Mouse (Mus musculus): ENCODE data around the gene Cnst.

Cnst gene

DNA sequence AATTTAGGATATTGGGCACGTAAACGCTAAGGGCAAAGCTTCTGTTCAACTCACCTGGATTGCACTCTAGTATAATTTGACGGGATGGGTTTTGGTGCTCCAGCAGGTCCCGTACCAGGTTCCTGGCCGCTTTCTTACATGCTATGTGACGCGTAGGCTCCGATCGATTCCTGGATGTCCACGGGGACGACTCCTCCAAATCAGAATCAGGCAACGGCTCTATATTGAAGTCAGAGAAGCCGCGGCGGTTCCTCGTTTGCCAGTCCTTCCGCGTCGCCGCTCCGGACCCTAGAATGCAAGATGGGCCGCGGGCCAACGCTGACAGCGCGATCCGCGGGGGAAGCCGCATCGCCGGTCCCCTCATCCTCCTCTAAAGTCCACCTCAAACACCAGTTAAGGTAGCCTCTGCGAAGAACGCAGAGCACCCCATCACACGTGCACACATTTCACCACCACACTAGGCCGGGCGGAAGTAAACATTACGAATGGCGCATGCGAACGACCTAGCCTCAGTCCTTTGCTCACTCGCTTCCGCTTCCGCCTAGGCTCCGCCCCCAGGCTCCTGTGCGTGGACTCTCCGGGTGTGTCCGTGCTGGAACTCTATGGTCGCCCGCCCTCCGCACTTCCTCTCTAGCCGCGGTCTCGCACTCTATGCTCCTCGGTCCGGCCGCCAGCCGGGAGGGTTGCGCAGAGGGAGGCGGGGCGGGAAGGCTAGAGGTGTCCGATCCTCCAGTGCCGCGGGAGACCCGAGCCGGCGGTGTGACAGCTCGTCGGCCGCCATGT is at the start of gene Cnst, which contains the start of gene Tfb2m:
Cnst (plus strand) TSS at position 603 of the 783 bp plus-strand sequence.
Tfb2m (minus strand) TSS at position 500 of the 783 bp plus-strand sequence.
- POLR2A ChIA-PET = interaction anchor here (0.5 to 6.8 kb wide), 32 partner anchors 9 to 1137 kb away, joined by 3 to 55 read pairs (median 4); partner anchors contain the start of genes Smyd3 (in 2 of the 4) and Gm10518 (in 1 of the 4)
- CTCF ChIA-PET = interaction anchor here in 3 of 4 experiments (0.6 to 1.8 kb wide), 8 partner anchors 28 to 189 kb away, joined by 3 to 7 read pairs (median 4); partner anchors contain the start of gene Smyd3 (in 2 of the 3)

DNA sequence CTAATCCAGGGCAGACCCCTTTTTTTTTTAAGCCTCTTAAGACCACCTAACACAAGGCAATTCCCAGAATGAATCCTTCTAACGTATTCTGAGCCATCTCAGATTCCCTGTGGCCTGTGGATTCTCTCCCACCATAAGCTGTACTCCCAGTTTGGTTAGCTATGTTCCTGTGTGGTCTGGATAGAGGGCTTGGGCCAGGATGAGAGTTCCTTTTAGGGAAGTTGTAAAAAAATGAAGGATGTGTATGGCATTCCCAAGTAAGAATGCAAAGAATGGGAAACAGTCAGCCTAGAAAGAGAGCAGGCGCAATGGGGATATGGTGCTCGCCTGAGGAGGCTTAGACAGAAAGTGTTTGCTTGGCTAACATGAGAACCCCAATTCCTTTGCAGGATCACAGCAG is 46.9 kb upstream of the Cnst start:
- POLR2A ChIA-PET = interaction anchor here in 1 of 4 experiments (0.9 to 1.5 kb wide), 3 partner anchors 10 to 19 kb away, joined by 3 to 5 read pairs (median 4); partner anchors contain the start of gene Smyd3

DNA sequence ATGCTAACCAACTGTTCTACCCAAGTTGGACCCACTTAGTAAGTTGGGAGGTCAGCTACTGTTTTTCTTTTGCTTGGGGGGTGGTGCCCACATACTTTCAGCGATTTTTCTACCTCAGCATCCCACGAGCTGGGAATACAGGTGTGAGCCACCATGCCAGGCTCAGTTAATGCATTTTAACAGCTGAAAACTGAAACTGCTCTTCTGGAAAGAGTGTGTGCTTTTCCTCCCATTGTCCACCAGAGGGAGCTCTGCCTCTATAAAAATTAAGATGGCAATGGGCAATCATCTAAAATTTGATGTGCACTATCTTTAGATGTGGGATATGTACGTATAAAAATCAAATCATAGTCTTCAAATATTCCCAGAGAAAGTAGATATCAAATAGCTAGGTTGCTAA is 43.6 kb upstream of the Cnst start:
- ChIA-PET POLR2A (interaction anchor here (0.5 to 2.9 kb wide), 15 partner anchors 8 to 625 kb away, joined by 3 to 15 read pairs (median 4); partner anchors contain the start of gene Smyd3 (in 1 of the 4)), CTCF (interaction anchor here (0.6 to 2.1 kb wide), 46 partner anchors 8 to 980 kb away, joined by 3 to 17 read pairs (median 4); partner anchors contain the start of genes Smyd3 (in 3 of the 4), Cnst (in 2 of the 4) and Tfb2m (in 2 of the 4))

More for the DNA sequence above, 46.9 kb upstream of the Cnst start:
- CTCF ChIA-PET = interaction anchor here in 3 of 4 experiments (0.5 to 1.2 kb wide), 6 partner anchors 10 to 204 kb away, joined by 3 to 5 read pairs (median 4); partner anchors contain the start of gene Smyd3 (in 1 of the 3)

DNA sequence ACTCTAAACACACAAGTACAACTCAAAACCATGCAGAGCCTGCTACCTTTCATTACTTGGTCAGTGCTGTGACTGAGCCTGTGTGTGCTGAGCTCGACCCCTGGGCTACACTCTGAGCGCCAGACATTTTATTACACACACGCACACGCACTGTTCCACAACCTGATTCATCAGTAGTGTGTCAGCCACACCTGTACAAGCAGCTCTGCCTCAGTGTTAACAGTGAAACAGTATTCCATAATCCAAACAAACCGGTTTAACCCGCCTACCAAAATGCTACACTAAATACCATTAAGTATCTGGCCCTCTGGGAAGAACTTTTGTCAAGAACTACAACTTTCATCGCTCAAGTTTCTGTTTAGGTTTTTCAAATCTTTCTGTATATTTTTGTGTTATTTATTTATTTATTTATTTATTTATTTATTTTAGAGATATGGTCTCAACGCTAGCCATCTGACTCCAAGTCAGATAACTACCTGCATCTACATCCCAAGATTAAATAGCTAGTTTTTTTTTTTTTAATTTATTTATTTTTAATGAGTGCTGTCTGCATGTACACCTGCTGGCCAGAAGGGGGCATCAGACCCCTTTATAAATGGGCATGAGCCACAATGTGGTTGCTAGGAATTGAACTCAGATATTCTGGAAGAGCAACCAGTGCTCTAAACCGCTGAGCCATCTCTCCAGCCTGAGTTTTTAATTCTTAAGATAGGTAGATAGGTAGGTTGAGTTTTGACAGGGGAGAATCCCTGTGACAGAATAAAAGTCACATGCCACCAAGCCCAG is 39.4 kb upstream of the Cnst start:
- CTCF ChIA-PET = interaction anchor here (0.6 to 3.3 kb wide), 26 partner anchors 11 to 403 kb away, joined by 3 to 13 read pairs (median 4); partner anchors contain the start of gene Smyd3 (in 2 of the 4)

DNA sequence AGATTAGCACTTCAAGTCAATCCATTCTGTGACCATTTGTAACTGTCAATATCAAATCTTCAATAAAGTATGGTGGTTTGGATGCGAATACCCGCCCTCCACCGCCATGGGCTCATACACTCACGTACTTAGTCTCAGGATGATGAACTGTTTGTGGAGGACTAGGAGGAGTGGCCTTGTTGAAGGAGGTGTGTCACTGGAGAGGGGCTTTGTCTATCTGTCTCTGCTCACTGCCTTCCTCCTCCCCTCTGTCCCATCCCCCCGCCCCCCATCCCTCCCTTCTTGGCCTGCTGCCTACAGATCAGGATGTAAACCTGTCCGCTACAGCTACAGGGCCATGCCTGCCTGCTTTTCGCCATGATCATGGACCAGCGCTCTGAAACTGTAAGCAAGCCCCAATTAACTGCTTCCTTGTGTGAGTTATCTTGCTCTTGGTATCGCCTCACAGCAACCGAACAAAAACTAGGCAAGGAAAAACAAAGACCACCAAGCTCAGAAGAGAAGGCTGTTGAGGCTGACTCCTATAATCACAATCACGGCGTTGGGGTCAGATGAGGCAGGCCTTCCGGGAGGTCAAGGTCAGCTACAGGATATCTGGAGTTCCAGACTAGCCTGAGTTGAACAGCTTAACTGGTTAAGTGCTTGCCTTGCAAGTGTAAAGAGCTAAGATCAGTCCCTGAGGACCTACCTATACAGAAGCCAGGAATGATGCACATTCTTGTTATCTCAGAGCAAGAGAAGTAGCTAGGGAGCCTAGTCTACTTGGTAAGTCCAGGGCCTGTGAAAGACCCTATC is 35.4 kb upstream of the Cnst start:
- ChIA-PET CTCF (interaction anchor here in 3 of 4 experiments (0.9 to 2.4 kb wide), 8 partner anchors 8 to 114 kb away, joined by 3 to 7 read pairs (median 4); no protein-coding TSS in a partner anchor), POLR2A (interaction anchor here (0.5 to 1.4 kb wide), 14 partner anchors 8 to 330 kb away, joined by 3 to 6 read pairs (median 4); no protein-coding TSS in a partner anchor)

More for the DNA sequence above, 39.4 kb upstream of the Cnst start:
- POLR2A ChIA-PET = interaction anchor here in 3 of 4 experiments (0.8 to 5.7 kb wide), 15 partner anchors 10 to 117 kb away, joined by 3 to 34 read pairs (median 4); partner anchors contain the start of genes Cnst (in 2 of the 3), Smyd3 (in 2 of the 3) and Tfb2m (in 2 of the 3)

DNA sequence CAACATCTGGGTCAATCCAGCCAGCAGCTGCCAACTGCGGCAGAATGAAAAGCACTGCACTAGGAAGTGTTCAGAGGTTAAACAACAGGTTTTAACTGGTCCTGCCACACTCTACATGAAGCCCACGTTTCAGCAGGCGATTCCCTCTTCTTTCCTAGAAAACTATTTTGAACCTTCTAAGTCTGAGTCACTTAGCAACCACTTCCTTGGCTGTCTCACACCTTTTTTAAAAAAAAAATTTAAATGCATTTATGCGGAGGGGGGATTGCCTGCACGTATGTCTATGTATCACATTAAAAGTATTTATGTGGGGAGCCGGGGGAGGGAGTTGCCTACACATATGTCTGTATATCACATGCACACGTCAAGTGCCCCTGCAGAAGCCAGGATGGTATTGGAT is 34.3 kb upstream of the Cnst start:
- POLR2A ChIA-PET = interaction anchor here in 2 of 4 experiments (0.7 to 1.4 kb wide), 3 partner anchors 9 to 92 kb away, joined by 3 to 6 read pairs (median 3); no protein-coding TSS in a partner anchor

DNA sequence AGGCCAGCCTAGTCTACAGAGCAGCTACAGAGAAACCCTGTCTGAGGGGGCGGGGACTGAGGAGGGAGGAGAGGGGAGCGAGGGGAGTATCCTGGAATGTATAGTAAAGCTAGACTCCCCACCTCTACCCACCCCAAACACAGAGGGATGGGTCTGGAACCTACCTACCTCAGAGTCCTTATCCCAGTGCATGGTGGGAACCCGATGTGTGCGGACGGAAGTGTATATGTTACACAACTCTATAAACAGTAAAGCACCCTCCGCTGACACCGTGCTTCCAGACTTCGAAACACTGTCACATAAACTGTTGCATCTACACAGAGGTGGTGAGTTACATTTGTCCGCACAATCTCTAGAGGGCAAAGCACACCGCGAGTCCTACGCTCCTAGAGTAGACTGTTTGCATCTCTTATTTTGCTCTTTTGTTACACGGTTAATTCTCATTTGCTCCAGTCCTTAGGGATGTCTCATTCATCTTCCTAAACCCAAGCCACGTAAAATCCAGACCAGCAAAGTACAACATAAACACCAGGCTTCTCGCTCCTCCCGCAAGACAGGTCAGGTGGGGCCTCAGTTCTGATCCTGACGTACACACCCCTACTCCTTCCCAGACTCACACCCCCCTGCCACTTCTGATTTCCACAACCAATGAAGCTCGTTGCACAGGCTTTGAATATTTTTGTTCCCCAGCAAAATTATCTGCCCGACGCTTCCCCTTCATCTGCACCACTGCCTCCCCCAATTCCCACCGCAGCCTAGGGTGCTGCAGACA is 29.0 kb upstream of the Cnst start:
- ChIA-PET CTCF (interaction anchor here in 3 of 4 experiments (0.5 to 2.9 kb wide), 22 partner anchors 9 to 713 kb away, joined by 3 to 17 read pairs (median 4); no protein-coding TSS in a partner anchor), POLR2A (interaction anchor here (0.6 to 3.8 kb wide), 40 partner anchors 10 to 987 kb away, joined by 3 to 34 read pairs (median 5); partner anchors contain the start of genes Cnst (in 2 of the 4), Sccpdh (in 2 of the 4) and Tfb2m (in 2 of the 4))

More for the DNA sequence above, 34.3 kb upstream of the Cnst start:
- CTCF ChIA-PET = interaction anchor here in 2 of 4 experiments (1.2 to 2.4 kb wide), 3 partner anchors 9 to 112 kb away, joined by 3 to 7 read pairs (median 7); no protein-coding TSS in a partner anchor

DNA sequence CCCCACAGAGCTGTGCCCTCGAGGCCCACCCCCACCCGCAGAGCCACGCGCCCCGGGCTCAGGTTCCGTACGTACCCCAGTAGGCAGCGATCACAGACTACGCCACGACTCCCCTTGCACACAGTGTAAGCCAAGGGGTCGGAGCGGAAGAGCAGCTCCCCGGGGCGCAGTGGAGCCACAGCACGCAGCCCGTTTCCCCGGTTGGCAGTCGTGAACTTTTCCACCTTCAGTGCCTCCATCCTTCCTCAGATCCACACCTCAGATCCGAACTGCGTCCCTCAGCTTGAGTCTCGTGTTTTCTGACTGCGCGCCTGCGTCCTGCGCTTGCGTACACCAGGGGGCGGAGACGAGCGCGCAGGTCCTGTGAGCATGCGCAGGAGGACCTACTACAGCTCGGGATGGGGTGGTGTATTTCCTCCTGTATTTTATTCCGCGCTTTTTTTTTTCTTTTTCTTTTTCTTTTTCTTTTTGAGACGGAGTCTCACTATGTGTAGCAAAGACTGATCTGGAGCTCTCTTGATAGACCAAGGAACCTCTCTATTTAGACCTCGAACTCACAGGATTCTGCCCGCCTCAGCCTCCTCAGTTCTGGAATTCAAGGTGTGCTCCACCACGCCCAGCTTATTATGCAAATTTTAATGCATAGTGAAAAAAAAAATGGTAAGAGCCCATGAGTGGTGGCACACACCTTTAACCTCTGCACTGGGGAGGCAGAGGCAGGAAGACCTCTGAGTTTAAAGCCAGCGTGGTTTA is 28.3 kb upstream of the Cnst start, which contains the start of gene Smyd3:
Smyd3 (minus strand) TSS at position 329 of the 753 bp plus-strand sequence.
- ChIA-PET POLR2A (interaction anchor here (0.5 to 3.8 kb wide), 44 partner anchors 9 to 1181 kb away, joined by 3 to 34 read pairs (median 5); partner anchors contain the start of genes Cnst (in 2 of the 4), Sccpdh (in 2 of the 4) and Tfb2m (in 2 of the 4)), CTCF (interaction anchor here in 3 of 4 experiments (0.5 to 2.9 kb wide), 26 partner anchors 9 to 822 kb away, joined by 3 to 17 read pairs (median 4); partner anchors contain the start of genes Cnst (in 2 of the 3) and Tfb2m (in 2 of the 3))

DNA sequence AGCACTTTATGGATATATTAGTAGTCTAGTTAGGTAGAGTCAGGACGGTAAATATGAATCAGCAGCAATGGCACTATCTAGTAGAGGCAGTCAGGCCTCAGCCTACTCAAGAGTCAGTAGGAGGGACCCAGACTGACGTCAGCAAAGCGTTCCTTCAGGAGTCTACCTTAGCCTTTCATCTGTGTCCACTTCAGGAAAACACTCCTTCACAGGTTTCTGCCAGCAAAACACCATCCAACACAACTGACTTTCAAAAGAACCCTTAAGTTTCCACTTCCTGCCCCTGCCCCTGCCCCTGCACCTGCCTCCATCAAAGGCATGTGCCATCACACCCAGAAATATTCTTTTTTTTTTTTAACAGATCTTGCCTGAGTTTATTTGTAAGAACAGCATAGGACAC is 26.3 kb upstream of the Cnst start:
- ChIA-PET POLR2A (interaction anchor here in 2 of 4 experiments (0.7 to 3.8 kb wide), 2 partner anchors 16 to 1025 kb away, joined by 3 to 26 read pairs; no protein-coding TSS in a partner anchor), CTCF (no interaction called here)

DNA sequence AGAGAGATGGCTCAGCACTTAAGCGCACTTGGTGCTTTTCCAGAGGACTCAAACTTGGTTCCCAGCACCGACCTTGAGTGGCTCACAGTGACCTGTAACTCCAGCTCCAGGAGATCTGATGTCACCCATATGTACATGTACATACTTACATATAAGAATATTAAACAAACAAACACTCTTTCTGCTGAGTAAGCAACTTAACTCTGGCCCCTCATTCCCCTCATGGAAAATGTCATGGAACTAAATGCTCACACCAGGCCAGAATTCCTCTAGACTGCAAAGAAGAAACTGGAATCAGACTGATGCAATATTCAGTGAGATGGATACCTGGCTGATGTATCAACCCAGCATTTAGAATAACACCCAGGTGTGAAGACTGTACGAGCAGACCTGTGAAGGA is 7.1 kb upstream of the Cnst start:
- POLR2A ChIA-PET = interaction anchor here in 1 of 4 experiments (0.6 to 1.3 kb wide), 2 partner anchors 8 to 12 kb away, joined by 3 read pairs; no protein-coding TSS in a partner anchor

DNA sequence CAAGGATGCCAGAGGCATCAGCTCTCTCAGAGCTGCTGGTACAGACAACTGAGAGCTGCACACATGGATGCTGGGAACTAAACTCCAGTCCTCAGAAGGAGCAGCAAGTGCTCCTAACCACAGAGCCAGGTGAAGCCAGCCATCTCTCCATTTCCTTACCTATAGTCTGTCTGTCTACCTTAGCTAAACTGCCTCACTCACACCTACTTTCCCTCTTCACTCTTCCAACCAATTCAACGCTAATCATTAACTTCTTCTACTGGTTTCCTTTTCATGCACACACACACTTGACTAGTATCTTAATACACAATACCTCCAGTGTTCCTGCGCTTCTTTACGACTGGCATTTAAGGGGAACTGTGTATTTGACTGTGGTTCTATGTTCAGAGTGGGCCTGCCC is 6.3 kb upstream of the Cnst start:
- ChIA-PET CTCF (no interaction called here), POLR2A (no interaction called here)

More for the DNA sequence above, 7.1 kb upstream of the Cnst start:
- CTCF ChIA-PET = interaction anchor here in 1 of 4 experiments (1.2 kb wide), 1 partner anchor 21 kb away, joined by 3 read pairs; the partner anchor contains the start of gene Smyd3

DNA sequence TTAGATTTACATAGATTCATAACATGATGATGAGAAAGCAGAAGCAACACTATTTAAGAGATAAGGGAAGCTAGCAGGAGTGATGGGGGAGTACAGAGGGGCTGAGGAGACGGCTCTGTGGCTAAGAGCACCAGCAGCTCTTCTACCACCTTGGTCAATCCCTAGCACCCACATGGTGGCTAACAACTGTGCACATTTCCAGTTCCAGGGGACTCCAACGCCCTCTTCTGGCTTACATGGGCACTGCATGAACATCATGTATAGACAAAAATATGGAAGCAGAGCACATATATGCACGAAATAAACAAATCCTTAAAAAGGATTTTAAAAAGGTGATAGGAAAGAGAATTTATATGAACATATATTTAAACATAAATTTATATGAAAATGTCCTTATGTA is 4.7 kb upstream of the Cnst start:
- CTCF ChIA-PET = interaction anchor here in 3 of 4 experiments (0.6 to 4.0 kb wide), 11 partner anchors 10 to 207 kb away, joined by 3 to 15 read pairs (median 5); partner anchors contain the start of gene Smyd3 (in 1 of the 3)
- POLR2A ChIA-PET = interaction anchor here in 3 of 4 experiments (0.7 to 4.5 kb wide), 11 partner anchors 7 to 35 kb away, joined by 3 to 24 read pairs (median 6); partner anchors contain the start of gene Smyd3 (in 2 of the 3)

DNA sequence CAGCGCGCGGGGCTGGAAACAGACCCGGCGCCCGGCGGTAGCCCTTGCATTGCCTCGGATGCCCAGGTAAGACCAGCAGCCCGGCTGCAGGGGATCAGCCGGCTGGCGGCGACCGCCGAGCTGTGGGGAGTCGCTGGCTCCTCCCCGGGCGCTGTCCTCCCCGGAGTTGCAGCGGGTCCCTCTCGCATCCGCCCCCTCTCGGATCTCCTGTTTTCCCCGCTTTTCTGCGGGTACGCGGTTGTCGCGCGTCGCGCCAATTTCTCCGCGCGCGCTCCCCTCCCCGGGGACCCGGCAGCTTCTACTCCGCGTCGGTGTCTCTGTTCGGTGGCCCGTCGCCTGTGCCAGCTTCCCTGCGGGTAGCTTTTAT is 364 bp downstream of the Cnst start:
- POLR2A ChIA-PET = interaction anchor here (0.6 to 6.8 kb wide), 31 partner anchors 8 to 1137 kb away, joined by 3 to 55 read pairs (median 4); partner anchors contain the start of genes Smyd3 (in 2 of the 4) and Gm10518 (in 1 of the 4)
- CTCF ChIA-PET = interaction anchor here in 3 of 4 experiments (0.6 to 1.8 kb wide), 9 partner anchors 28 to 189 kb away, joined by 3 to 7 read pairs (median 4); partner anchors contain the start of gene Smyd3 (in 2 of the 3)

DNA sequence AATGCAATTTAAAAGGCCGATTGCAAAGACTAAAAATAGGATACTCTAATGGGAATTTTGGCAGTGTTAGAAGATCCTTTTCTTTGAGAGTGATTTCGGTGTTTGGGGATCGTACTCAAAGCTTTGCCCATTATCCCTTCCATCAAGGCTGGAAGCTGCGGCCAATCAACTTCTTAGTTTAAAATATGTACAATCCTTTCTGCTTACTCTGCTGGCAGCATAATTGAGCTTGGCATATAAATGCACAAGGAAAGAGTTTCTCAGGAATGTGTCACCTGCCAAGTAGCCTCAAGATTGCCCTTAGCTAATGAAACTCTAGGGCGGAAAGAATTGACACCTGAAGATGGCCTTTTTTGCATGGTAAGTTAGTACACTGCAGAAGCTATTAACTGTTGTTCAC is 1.0 kb downstream of the Cnst start:
- ChIA-PET POLR2A (interaction anchor here in 3 of 4 experiments (0.7 to 6.8 kb wide), 26 partner anchors 9 to 1138 kb away, joined by 3 to 55 read pairs (median 4); partner anchors contain the start of gene Smyd3 (in 2 of the 3)), CTCF (interaction anchor here in 3 of 4 experiments (0.9 to 1.8 kb wide), 7 partner anchors 29 to 188 kb away, joined by 3 to 7 read pairs (median 5); partner anchors contain the start of gene Smyd3 (in 1 of the 3))
